Mouse (Mus musculus) intestine, embryonic 16.5 days (tissue): ENCODE measurements around the gene Tmcc1. TPM values are rescaled to one million over a fixed set of nuclear protein-coding genes. Genes with fewer than 3 reads are reported as not detected.
"Not testable (repeated sequence)": the region's sequence is repeated elsewhere in the genome, so short reads cannot be mapped to it uniquely, and the experiment has no call there.

Source experiments
- ATAC-seq: fragments of 200-750 bp; cut with Nextera tagmentation; 2 replicates; pipeline ENCODE4 v1.8.0; 2017; ENCODE audit warnings: moderate TSS enrichment, moderate library complexity
- H3K27ac ChIP-seq: fragments of 300-500 bp; sonication (generic); 2 replicates; pipeline ENCODE4 v1.5.1; 2014; ENCODE audit warnings: mild to moderate bottlenecking, low read length
- H3K27me3 ChIP-seq: fragments of 300-500 bp; sonication (generic); replicated peaks from 2 replicates; pipeline ENCODE4 v1.6.1; 2014; ENCODE audit warnings: low read length, control low read depth, mixed read lengths; ENCODE audit not compliant: control insufficient read depth, insufficient read depth
- H3K36me3 ChIP-seq: fragments of 300-500 bp; sonication (generic); 2 replicates; pipeline ENCODE4 v1.6.1; 2014; ENCODE audit warnings: low read length, control low read depth; ENCODE audit not compliant: control insufficient read depth, insufficient read depth
- H3K4me1 ChIP-seq: fragments of 300-500 bp; sonication (generic); 2 replicates; pipeline ENCODE4 v1.6.1; 2014; ENCODE audit warnings: low read length, control low read depth, mixed read lengths; ENCODE audit not compliant: control insufficient read depth, insufficient read depth
- H3K4me2 ChIP-seq: fragments of 300-500 bp; sonication (generic); 2 replicates; pipeline ENCODE4 v1.6.1; 2014; ENCODE audit warnings: low read depth, low read length, control low read depth
- H3K4me3 ChIP-seq: fragments of 300-500 bp; sonication (generic); 2 replicates; pipeline ENCODE4 v1.5.1; 2014; ENCODE audit warnings: mild to moderate bottlenecking, low read length
- H3K9ac ChIP-seq: fragments of 300-500 bp; sonication (generic); 2 replicates; pipeline ENCODE4 v1.6.1; 2014; ENCODE audit warnings: low read depth, low read length
- H3K9me3 ChIP-seq: fragments of 300-500 bp; sonication (generic); 2 replicates; pipeline ENCODE4 v1.6.1; 2016; ENCODE audit warnings: low read length, control low read depth; ENCODE audit not compliant: control insufficient read depth
- WGBS: fragments of 180-500 bp; shearing (Covaris S2); extraction: QIAGEN DNeasy Blood & Tissue Kit; methylation state at CpG from one replicate; pipeline ENCODE4 v1.1.7; 2014; 5-methylcytosine and 5-hydroxymethylcytosine counted together
- polyA plus RNA-seq: library from polyadenylated mRNA; unstranded; fragments of >200 nt; fragmentation: Nextera tagmentation; extraction: Ambion mirVana; gene quantifications from 2 replicates; pipeline ENCODE4 v1.2.1, GENCODE M21; 2015

Gene Tmcc1
- polyA plus RNA-seq, 1 experiment from 2014 or later: 8.9 TPM

DNA sequence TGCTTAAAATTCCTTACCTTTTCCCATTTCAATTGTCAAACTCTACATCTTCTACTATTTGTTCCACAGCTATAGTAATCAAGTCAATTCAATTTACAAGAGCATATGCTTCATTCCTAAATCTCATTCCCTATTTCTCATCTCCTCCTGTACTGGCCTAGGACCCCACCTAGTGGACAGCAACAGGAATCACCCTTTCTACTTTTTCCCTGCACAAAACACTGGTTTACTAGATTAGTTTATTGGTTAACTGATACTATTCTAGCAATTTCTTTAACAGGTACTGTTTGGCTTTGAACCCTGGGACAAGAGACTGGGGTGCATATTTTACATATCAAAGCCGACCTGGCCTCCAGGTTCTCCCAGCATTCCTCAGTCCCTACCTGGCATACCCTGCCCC is 64.6 kb downstream of the Tmcc1 start:
- no peak overlapping the region for H3K4me3 ChIP-seq

DNA sequence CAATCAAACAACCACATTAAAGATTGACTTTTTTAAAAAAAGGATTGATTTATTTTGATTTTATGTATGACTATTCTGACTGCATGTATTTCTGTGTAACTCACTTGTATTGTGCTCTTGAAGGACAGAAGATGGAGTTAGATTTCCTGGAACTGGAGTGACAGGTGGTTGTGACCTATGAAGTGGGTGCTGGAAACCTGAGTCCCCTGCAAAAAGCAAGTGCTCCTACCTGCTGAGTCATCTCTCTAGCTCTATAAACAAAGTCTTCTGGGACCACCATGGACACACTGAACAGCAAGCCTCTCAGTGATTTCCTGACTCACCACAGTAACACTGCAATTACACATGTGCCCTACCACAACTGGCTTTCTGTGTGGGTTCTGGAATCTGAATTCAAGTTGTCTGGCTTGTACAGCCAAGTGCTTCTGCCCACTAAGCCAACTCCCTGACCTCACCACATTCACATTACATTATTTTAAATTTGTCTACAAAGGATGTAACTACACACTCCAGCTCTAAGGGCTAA is 65.3 kb downstream of the Tmcc1 start:
- Histone ChIP-seq H3K27me3 (no peaks in the 10 kb centered on the region), H3K9me3 (no peaks in the 10 kb centered on the region), H3K4me2 (no peak overlapping the region), H3K4me3 (no peak overlapping the region), H3K9ac (no peak overlapping the region), H3K4me1 (no peaks in the 10 kb centered on the region), H3K27ac (no peak overlapping the region), H3K36me3 (no peaks in the 10 kb centered on the region)
- ATAC-seq: no peak

More for the DNA sequence above, 64.6 kb downstream of the Tmcc1 start:
- H3K4me1 ChIP-seq: no peaks in the 10 kb centered on the region
- 4% methylated on average over 1 of the region's 1 CpGs for WGBS
- H3K36me3 ChIP-seq: no peaks in the 10 kb centered on the region; the same call in 1 of the 2 replicates
- no peak overlapping the region for H3K9ac ChIP-seq
- no peak overlapping the region for H3K27ac ChIP-seq
- H3K4me2 ChIP-seq: no peak overlapping the region
- no peaks in the 10 kb centered on the region for H3K9me3 ChIP-seq
- no peaks in the 10 kb centered on the region for H3K27me3 ChIP-seq
- ATAC-seq: no peak

DNA sequence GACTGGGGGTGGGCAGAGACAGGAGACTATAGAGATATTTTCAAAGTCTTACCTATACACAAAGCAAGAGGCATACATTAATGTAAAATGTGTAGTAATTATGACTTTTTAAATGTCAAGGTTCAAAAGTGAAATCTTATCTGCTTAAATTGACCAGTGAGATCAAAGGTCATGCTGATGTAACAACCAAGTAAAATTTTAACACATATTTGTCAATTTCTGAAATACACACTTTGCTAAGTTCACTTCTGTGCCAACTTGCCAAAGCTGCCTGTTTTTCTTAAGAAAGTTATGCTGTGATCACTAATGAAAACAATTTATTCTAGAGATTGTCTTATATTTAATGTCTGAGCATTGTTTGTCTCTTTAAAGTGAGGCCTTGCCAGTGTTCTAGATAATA is 66.7 kb downstream of the Tmcc1 start:
- H3K9ac ChIP-seq: no peak overlapping the region
- no peaks in the 10 kb centered on the region for H3K36me3 ChIP-seq
- H3K4me1 ChIP-seq: no peaks in the 10 kb centered on the region
- no peak overlapping the region for H3K4me3 ChIP-seq
- no peak for ATAC-seq
- H3K27me3 ChIP-seq: no peaks in the 10 kb centered on the region
- no peaks in the 10 kb centered on the region for H3K9me3 ChIP-seq
- H3K4me2 ChIP-seq: no peak overlapping the region
- no peak overlapping the region for H3K27ac ChIP-seq

DNA sequence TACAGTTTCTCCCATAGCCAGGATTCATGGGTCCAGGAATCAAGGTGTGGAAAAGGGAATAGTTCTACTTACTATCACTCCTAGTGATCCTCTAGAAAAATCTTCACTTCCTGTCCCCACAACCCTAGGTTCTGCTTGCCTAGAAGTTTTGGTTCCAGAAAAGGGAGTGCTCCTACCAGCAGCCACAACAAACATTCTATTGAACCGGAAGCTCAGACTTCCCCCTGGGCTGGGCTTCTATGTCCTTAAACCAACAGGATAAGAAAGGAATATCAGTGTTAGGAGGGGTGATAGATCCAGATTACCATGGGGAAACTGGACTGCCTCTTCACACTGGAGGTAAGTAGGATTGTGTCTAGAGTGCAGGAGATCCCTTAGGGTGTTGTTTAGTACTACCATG is 70.4 kb downstream of the Tmcc1 start:
- H3K4me1 ChIP-seq: no peaks in the 10 kb centered on the region
- 93% methylated on average over 1 of the region's 1 CpGs for WGBS
- H3K9me3 ChIP-seq: no peaks in the 10 kb centered on the region
- no peaks in the 10 kb centered on the region for H3K27me3 ChIP-seq
- H3K27ac ChIP-seq: no peak overlapping the region
- no peak overlapping the region for H3K9ac ChIP-seq
- H3K4me2 ChIP-seq: no peak overlapping the region
- H3K4me3 ChIP-seq: no peak overlapping the region
- no peak for ATAC-seq
- H3K36me3 ChIP-seq: no peaks in the 10 kb centered on the region

DNA sequence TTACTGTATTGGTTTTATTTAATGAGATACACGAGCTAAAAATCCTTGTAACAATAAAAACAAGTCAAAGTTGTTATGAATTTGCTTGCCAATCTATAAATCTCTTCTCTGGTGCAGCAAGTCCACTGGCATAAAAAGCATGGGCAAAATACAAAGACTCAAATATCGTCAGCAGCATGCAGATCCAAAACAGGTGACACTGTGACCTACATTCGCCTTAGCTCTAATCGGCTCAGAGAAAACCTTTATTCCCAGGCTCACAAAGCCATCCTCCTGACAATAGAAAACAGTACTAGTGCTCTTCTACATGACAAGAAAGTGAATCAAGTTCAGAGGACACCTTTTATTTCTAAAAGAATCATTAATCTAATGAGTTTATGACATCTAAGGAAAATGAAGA is 73.6 kb downstream of the Tmcc1 start:
- no peak overlapping the region for H3K27ac ChIP-seq
- 77% methylated on average over 4 of the region's 4 CpGs for WGBS
- no peak overlapping the region for H3K9ac ChIP-seq
- H3K4me3 ChIP-seq: no peak overlapping the region
- no peak for ATAC-seq
- no peaks in the 10 kb centered on the region for H3K9me3 ChIP-seq
- no peak overlapping the region for H3K4me2 ChIP-seq
- H3K27me3 ChIP-seq: no peaks in the 10 kb centered on the region
- H3K36me3 ChIP-seq: no peaks in the 10 kb centered on the region
- H3K4me1 ChIP-seq: no peaks in the 10 kb centered on the region

DNA sequence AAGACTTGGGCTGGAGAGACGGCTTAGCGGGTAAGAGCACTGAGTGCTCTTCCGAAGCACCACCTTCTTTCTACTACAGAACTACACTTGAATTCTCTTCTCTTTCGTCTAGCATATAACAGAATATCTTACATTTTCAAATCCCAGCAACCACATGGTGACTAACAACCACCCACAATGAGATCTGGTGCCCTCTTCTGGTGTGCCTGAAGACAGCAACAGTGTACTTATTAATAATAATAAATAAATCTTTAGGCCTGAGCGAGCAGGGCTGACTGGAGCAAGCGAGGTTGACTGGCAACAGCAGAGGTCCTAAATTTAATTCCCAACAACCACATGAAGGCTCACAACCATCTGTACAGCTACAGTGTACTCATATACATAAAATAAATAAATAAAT is 76.7 kb downstream of the Tmcc1 start:
- not testable (repeated sequence) for H3K4me1 ChIP-seq, H3K9me3 ChIP-seq, H3K4me3 ChIP-seq, H3K9ac ChIP-seq, H3K27ac ChIP-seq, ATAC-seq, H3K27me3 ChIP-seq, H3K4me2 ChIP-seq, H3K36me3 ChIP-seq
- 91% methylated on average over 6 of the region's 6 CpGs for WGBS

DNA sequence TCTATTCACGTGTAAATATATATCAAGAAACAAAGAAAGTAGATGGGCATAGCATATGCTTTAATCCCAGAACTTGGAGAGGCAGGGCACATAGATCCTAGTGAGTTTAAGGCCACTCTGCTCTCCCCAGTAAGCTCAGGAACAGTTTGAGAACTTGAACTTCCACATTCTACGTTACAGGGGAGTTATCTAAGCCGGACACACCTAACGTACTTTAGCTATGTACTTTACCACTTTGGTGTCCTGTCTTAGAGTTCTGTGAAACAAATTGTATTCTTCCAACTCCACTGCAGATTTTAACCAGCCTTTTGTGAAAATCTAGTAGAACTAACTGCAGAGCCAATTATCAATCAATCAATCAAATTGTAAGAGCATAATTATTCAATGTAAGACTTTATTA is 82.7 kb downstream of the Tmcc1 start:
- H3K27me3 ChIP-seq: no peaks in the 10 kb centered on the region
- H3K27ac ChIP-seq: no peak overlapping the region
- no peaks in the 10 kb centered on the region for H3K36me3 ChIP-seq
- WGBS: 72% methylated on average over 4 of the region's 4 CpGs
- H3K9ac ChIP-seq: no peak overlapping the region
- H3K4me3 ChIP-seq: no peak overlapping the region
- peaks cover 8% of the 10 kb centered on the region; the same call in 1 of the 2 replicates for H3K4me1 ChIP-seq
- ATAC-seq: no peak
- no peaks in the 10 kb centered on the region for H3K9me3 ChIP-seq
- H3K4me2 ChIP-seq: no peak overlapping the region

DNA sequence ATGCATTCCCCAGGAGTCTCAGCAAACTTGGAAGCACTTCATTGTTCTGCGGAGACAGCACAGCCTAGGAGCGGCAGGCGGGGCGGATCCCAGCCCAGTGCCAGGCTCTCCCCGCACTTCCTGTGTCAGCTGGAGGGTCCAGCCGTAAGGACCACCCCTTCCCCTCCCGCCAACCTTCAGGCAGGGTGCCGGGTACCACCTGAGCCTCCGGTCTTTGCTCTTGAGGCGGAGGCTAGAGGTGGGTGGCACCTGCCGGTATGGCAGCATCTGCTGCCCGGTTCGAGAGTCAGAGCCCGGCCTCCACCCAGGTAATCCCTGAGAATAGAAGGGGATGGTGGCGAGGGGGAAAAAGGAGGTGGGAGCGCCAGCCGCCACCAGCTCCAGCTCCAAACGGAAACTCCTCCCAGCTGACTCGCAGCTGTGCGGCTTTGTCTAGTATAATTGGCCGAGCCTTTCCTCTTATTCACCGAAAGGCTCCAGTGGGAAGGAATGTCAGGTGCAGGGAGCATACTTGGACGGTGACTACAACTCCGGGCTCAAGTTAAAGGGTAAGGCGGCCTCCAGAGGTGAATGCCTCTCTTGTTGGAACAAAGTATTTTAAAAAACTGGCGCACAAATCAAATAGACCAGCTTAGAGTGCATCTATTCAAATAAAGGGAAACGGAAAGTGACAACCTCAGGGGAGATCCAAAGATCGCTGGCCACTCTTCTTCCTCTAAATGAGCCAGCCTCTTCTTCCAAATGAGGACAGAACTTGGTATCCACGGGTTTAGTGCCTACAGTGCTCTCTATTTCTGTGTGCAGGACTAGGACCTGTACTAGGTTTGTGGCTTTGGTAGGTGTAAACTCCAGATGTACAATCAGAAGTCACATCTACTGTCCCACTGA is 85.6 kb downstream of the Tmcc1 start:
- Histone ChIP-seq H3K4me3 (peak overlapping the region; percentile 51), H3K9me3 (no peaks in the 10 kb centered on the region), H3K27ac (peak overlapping the region; percentile 49), H3K4me1 (peaks cover 8% of the 10 kb centered on the region; the same call in 1 of the 2 replicates), H3K27me3 (no peaks in the 10 kb centered on the region), H3K36me3 (no peaks in the 10 kb centered on the region), H3K4me2 (peak overlapping the region; percentile 94), H3K9ac (peak overlapping the region; percentile 59)
- peak; percentile 92 for ATAC-seq
- WGBS: 2% methylated on average over 29 of the region's 29 CpGs

DNA sequence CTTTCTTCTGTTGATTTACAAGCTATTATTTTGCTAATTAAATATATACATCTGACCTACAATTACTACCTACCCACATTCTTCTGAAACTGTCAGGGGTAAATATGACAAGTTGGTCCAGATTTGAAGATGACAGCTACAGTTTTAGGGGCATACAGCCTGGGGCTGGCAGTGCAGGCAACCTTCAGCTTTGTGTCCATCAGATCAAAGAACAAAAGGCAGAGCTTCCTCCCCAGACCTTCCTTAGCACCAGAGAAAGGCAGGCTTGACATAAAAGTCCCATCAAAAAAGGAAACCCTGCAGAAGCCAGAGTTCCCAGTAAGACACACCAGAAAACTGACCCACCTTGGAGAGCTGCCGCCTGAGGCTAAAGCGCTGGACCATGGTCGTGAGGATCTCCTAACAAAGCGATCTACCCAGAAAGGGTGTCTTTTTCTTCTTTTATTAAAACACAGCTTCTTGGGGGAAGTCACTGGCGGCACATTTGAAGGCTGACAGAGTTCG is 86.3 kb downstream of the Tmcc1 start:
- ATAC-seq: peak; percentile 26; the same call in 1 of the 2 replicates
- WGBS: 19% methylated on average over 6 of the region's 6 CpGs
- peaks cover 8% of the 10 kb centered on the region; the same call in 1 of the 2 replicates for H3K4me1 ChIP-seq
- peak overlapping the region; percentile 51 for H3K4me3 ChIP-seq
- no peaks in the 10 kb centered on the region for H3K9me3 ChIP-seq
- H3K36me3 ChIP-seq: no peaks in the 10 kb centered on the region
- peak overlapping the region; percentile 49; the same call in 1 of the 2 replicates for H3K27ac ChIP-seq
- H3K9ac ChIP-seq: peak overlapping the region; percentile 59
- H3K4me2 ChIP-seq: peak overlapping the region; percentile 94
- H3K27me3 ChIP-seq: no peaks in the 10 kb centered on the region
